Mouse (Mus musculus): Measurements from ENCODE around the gene Gstp3. TPM values are rescaled to one million over a fixed set of nuclear protein-coding genes. Genes with fewer than 3 reads are reported as not detected.

Gstp3 gene
- 14.4 and 15.9 TPM in 2 replicates for polyA plus RNA-seq (2012; rRNA removed)

DNA sequence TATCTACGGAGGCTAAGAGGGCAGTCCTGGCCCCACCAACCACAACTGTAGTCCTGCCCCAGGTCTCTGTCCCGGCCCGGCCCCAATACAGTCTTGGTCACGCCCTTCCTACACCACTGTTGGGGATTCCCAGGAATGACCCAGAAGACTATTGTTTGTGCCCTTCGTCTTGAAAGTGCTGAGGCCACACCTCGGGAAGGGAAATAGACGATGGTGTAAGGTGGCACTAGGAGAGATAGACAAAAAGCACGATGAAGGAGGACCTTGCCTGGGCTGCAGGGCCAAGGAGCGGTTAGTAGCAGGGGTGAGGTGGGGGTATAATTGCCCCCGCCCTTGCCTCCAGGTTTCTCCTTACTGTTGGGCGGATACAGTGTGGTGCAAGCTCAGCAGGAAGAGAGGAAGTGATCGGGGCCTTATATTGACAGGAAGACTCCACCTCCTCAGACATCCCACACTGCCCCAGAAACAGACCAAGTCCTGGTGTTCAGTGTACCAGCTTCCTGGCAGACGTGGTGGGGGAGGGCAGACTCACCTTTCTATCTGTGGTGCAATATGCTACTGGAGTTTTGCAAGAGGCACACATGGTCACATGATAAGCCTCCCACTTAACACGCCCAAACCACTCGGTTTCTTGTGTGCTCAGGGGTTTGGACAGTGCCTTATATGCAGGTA is at the start of gene Gstp3:
Gstp3 (minus strand) TSS at position 501 of the 672 bp plus-strand sequence.
- WGBS, result 54% methylated on average over 15 of the region's 15 CpGs
- Histone ChIP-seq H3K4me3 (replicated peaks; ENCODE audit: extremely low read depth, low read depth, low read length) (no peak within 1 kb of the TSS), H3K4me1 (ENCODE audit: control insufficient read depth, insufficient read depth, low read length) (peaks cover 4% of the 10 kb centered on the region; the same call in 1 of the 2 replicates)
- DNase-seq, result no peak
- TF ChIP-seq POLR2A (IDR thresholded peaks at IDR 0.05; ENCODE audit: borderline replicate concordance, extremely low read depth, low read depth, low read length) (0 out of 2 replicates have a peak, but pooled peaks have one; percentile 15), CTCF (IDR thresholded peaks at IDR 0.05; ENCODE audit: insufficient read depth, low read length) (no peak)

DNA sequence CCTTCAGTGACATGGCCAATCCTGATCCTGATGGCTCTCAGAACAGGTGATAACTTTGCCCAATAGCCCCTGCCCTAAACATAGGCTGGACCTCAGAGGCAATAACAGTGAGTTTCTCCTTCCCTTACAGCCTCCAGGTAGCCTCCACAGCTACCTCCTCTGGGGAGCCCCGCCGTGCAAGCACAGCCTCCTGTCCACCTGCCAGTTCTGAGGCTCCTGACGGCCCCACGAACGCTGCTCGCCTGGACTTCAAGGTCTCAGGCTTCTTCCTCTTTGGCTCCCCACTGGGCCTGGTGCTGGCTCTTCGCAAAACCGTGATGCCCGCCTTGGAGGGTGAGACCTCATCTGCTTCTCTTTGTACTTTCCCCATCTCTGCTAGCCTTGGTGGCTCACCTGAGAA is 49.2 kb upstream of the Gstp3 start:
- 80% methylated on average over 9 of the region's 9 CpGs for WGBS
- TF ChIP-seq CTCF (IDR thresholded peaks at IDR 0.05; ENCODE audit: insufficient read depth, low read length) (no peak), POLR2A (IDR thresholded peaks at IDR 0.05; ENCODE audit: borderline replicate concordance, extremely low read depth, low read depth, low read length) (no peak)
- no peak overlapping the region for H3K4me3 ChIP-seq (replicated peaks; ENCODE audit: extremely low read depth, low read depth, low read length)
- H3K4me1 ChIP-seq (ENCODE audit: control insufficient read depth, insufficient read depth, low read length), result peaks cover 10% of the 10 kb centered on the region
- no peak for DNase-seq

DNA sequence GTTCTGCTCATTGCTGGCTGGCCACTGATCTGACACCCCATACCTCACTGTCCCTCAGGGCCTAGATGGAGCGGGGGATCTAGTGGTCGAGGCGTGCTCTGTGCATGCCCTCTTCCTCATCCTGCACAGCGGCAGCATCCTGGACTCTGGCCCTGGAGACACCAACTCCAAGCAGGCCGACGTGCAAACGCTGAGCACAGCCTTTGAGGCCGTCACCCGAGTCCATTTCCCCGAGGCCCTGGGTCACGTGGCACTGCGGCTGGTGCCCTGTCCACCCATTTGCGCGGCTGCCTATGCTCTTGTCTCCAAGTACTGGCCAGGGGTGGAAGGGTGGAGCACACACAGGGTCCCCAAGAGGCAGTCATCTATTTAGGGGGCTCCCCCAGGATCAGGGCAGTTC is 47.3 kb upstream of the Gstp3 start:
- H3K4me1 ChIP-seq (ENCODE audit: control insufficient read depth, insufficient read depth, low read length), result no peaks in the 10 kb centered on the region
- WGBS, result 89% methylated on average over 14 of the region's 14 CpGs
- no peak for DNase-seq
- TF ChIP-seq CTCF (IDR thresholded peaks at IDR 0.05; ENCODE audit: insufficient read depth, low read length), result no peak
- no peak for TF ChIP-seq POLR2A (IDR thresholded peaks at IDR 0.05; ENCODE audit: borderline replicate concordance, extremely low read depth, low read depth, low read length)
- no peak overlapping the region for H3K4me3 ChIP-seq (replicated peaks; ENCODE audit: extremely low read depth, low read depth, low read length)

DNA sequence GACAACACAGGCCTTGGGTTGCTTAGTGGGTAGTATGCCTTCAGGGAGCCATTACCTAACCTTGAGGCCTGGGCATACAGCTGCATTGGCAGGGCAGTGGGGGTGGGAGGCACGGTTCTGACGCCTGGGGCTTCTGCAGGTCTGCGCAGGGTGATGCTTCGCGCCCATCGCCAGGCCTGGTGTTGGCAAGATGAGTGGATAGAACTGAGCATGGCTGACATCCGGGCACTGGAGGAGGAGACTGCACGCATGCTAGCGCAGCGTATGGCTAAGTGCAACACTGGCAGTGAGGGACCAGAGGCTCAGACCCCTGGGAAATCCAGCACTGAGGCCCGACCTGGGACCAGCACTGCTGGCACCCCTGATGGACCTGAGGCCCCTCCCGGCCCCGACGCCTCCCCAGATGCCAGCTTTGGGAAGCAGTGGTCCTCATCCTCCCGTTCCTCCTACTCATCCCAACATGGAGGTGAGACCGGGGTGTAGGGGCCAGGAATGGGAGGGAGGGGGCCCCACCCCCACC is 45.4 kb upstream of the Gstp3 start:
- no peak for DNase-seq
- H3K4me1 ChIP-seq (ENCODE audit: control insufficient read depth, insufficient read depth, low read length), result peaks cover 2% of the 10 kb centered on the region; the same call in 1 of the 2 replicates
- TF ChIP-seq POLR2A (IDR thresholded peaks at IDR 0.05; ENCODE audit: borderline replicate concordance, extremely low read depth, low read depth, low read length), result no peak
- TF ChIP-seq CTCF (IDR thresholded peaks at IDR 0.05; ENCODE audit: insufficient read depth, low read length), result no peak
- no peak overlapping the region for H3K4me3 ChIP-seq (replicated peaks; ENCODE audit: extremely low read depth, low read depth, low read length)
- WGBS, result 93% methylated on average over 16 of the region's 16 CpGs

DNA sequence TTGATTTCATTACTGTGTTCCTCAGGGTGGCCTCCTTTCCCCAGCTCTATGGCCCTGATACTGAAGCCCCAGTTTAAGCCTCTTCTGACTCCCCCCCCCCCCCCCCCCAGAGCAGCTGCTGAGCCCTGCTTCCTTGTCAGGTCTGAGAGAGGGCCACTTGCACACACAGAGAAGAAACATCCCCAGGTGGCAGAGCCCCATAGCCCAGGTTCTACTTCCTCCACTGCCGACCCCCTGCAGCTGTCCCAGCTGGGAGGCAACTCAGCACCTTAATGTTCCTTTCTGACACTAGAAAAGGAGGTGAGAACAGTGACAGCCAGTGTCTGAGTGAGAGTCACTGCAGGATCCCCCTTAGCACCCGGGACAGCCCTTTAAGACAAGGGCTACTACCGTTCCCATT is 44.4 kb upstream of the Gstp3 start:
- TF ChIP-seq POLR2A (IDR thresholded peaks at IDR 0.05; ENCODE audit: borderline replicate concordance, extremely low read depth, low read depth, low read length) (no peak), CTCF (IDR thresholded peaks at IDR 0.05; ENCODE audit: insufficient read depth, low read length) (no peak)
- DNase-seq, result no peak
- Histone ChIP-seq H3K4me3 (replicated peaks; ENCODE audit: extremely low read depth, low read depth, low read length) (no peak overlapping the region), H3K4me1 (ENCODE audit: control insufficient read depth, insufficient read depth, low read length) (peaks cover 6% of the 10 kb centered on the region)
- 67% methylated on average over 3 of the region's 3 CpGs for WGBS

DNA sequence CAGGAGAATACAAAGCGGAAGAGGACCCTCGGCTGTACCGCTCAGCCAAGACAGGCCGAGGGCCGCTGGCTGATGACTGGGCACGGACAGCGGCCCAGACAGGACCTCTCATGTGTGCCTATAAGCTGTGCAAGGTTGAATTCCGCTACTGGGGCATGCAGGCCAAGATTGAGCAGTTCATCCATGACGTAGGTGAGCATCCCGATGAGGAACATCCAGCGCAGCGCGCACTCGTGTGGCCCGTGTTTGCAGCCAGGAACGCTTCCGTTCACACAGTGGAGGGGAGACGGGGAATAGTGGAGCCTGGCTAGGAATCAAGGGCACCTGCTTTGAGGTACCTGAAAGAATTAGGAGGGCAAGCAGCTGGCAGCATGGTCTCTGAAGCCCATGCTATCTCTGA is 43.9 kb upstream of the Gstp3 start:
- Histone ChIP-seq H3K4me3 (replicated peaks; ENCODE audit: extremely low read depth, low read depth, low read length) (no peak overlapping the region), H3K4me1 (ENCODE audit: control insufficient read depth, insufficient read depth, low read length) (peaks cover 6% of the 10 kb centered on the region)
- no peak for DNase-seq
- TF ChIP-seq CTCF (IDR thresholded peaks at IDR 0.05; ENCODE audit: insufficient read depth, low read length), result no peak
- no peak for TF ChIP-seq POLR2A (IDR thresholded peaks at IDR 0.05; ENCODE audit: borderline replicate concordance, extremely low read depth, low read depth, low read length)
- 95% methylated on average over 18 of the region's 18 CpGs for whole genome bisulfite sequencing

DNA sequence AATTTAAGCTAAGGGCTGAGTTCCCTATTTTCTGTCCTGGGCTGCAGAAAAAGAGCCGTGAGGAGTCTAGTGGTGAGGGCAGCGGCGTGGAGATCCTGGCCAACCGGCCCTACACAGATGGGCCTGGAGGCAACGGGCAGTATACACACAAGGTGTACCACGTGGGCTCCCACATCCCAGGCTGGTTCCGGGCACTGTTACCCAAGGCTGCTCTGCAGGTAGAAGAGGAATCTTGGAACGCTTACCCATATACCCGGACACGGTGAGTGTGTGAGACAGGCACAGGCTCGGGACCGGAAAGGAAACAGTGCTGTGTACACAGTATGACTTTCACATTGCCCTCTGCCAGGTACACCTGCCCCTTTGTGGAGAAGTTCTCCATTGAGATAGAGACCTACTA is 43.3 kb upstream of the Gstp3 start:
- H3K4me1 ChIP-seq (ENCODE audit: control insufficient read depth, insufficient read depth, low read length), result peaks cover 11% of the 10 kb centered on the region
- WGBS, result 90% methylated on average over 12 of the region's 12 CpGs

DNA sequence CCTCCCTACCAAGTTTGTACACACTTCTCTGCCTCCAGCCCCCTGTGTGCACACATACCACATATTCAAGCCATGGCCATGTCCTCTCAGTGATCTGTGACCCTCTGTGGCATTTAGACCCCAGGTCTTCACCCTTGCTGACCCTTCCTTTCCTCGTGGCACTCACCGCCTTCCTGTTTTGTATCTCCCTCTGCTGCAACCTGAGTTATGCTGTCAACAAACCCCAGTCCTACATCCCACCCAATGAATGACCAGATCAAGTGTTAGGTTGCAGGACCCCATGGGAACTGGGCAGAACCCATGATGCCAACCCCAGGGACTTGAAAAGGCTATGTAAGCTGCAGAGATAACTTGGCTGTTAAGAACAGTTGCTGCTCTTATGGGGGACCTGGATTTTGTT is 42.7 kb upstream of the Gstp3 start:
- H3K4me3 ChIP-seq (replicated peaks; ENCODE audit: extremely low read depth, low read depth, low read length), result no peak overlapping the region
- DNase-seq, result no peak
- no peak for TF ChIP-seq CTCF (IDR thresholded peaks at IDR 0.05; ENCODE audit: insufficient read depth, low read length)
- no peak for TF ChIP-seq POLR2A (IDR thresholded peaks at IDR 0.05; ENCODE audit: borderline replicate concordance, extremely low read depth, low read depth, low read length)
- H3K4me1 ChIP-seq (ENCODE audit: control insufficient read depth, insufficient read depth, low read length), result peaks cover 13% of the 10 kb centered on the region
- 79% methylated on average over 2 of the region's 2 CpGs for WGBS

More for the DNA sequence above, 43.3 kb upstream of the Gstp3 start:
- TF ChIP-seq POLR2A (IDR thresholded peaks at IDR 0.05; ENCODE audit: borderline replicate concordance, extremely low read depth, low read depth, low read length) (no peak), CTCF (IDR thresholded peaks at IDR 0.05; ENCODE audit: insufficient read depth, low read length) (no peak)
- H3K4me3 ChIP-seq (replicated peaks; ENCODE audit: extremely low read depth, low read depth, low read length), result no peak overlapping the region
- DNase-seq, result no peak

DNA sequence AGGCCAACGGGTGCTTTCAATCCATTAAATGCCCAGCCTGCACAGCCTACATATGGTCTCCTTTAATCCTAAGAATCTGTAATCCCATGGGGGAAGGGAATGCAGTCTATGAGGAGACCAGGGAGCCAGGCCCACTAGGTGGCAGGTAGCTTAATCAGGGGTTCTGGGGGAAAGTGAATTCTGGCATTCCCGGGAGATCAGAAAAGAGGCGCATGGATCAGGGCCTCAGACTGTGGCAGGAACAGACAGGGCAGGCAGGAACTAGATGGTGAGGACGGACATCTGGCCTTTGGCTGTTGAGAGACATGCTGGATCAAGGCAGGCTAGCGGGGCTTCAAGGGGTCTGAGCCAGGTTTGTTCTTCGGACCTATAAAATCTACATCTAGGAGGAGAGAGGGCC is 42.1 kb upstream of the Gstp3 start:
- 87% methylated on average over 6 of the region's 6 CpGs for WGBS
- Histone ChIP-seq H3K4me3 (replicated peaks; ENCODE audit: extremely low read depth, low read depth, low read length) (no peak overlapping the region), H3K4me1 (ENCODE audit: control insufficient read depth, insufficient read depth, low read length) (peaks cover 13% of the 10 kb centered on the region)
- DNase-seq, result no peak
- TF ChIP-seq CTCF (IDR thresholded peaks at IDR 0.05; ENCODE audit: insufficient read depth, low read length) (no peak), POLR2A (IDR thresholded peaks at IDR 0.05; ENCODE audit: borderline replicate concordance, extremely low read depth, low read depth, low read length) (no peak)

DNA sequence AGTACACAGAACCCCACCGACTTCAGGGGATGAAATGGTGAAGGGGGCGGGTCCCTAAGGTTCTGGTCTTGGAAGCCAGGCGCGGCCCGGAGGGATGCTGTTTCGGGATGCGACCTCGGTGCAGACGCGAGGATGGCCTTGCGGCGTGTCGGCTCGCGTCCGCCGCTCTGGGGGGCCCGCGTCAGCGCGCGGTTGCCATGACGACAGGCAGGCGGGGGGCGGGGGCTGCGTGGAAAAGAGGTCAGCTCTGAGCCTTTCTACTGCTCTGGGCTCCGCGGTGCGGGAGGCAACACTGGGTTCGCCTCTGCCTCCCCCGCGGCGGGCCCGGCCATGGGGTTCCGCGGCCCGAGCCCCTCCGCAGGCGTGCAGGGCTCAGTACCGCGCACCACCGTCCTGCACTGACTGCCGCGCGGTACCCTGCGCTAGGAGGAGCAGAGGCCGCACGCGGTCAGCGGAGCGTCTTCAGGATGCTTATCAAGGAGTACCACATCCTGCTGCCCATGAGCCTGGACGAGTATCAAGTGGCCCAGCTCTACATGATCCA is 41.4 kb upstream of the Gstp3 start:
- no peak for TF ChIP-seq CTCF (IDR thresholded peaks at IDR 0.05; ENCODE audit: insufficient read depth, low read length)
- no peak for TF ChIP-seq POLR2A (IDR thresholded peaks at IDR 0.05; ENCODE audit: borderline replicate concordance, extremely low read depth, low read depth, low read length)
- no peak for DNase-seq
- H3K4me3 ChIP-seq (replicated peaks; ENCODE audit: extremely low read depth, low read depth, low read length), result peak overlapping the region; percentile 48
- WGBS, result 5% methylated on average over 52 of the region's 52 CpGs
- peaks cover 13% of the 10 kb centered on the region for H3K4me1 ChIP-seq (ENCODE audit: control insufficient read depth, insufficient read depth, low read length)

All from lung, adult 2 months (tissue).